Mouse (Mus musculus): ENCODE results near the gene Rpl36. TPM values are rescaled to one million over a fixed set of nuclear protein-coding genes. Genes with fewer than 3 reads are reported as not detected.
"Not testable (repeated sequence)": the region's sequence is repeated elsewhere in the genome, so short reads cannot be mapped to it uniquely, and the experiment has no call there.

Gene Rpl36
- total RNA-seq, 1 experiment from 2014 or later: 1,232 TPM

DNA sequence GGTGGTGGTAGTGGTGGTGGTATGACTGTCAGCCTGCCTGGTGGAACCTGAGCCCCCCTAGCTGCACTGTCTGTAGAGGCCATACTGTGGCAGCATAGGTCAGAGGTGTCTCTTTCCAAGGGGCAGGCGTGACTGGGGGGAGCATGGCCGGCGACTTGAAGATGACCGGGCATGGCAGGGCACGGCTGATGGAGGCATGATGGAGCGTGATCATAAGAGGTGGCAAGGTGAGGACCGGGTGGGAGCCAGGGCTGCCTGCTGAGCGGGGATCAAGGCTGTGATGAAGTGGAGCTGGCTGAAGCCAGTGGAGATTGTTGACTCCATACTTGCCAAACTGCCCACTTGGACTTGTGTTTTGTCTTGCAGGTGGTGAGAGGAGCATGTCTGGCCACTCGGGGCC, 7.8 kb upstream of the Rpl36 start:
- ATAC-seq (replicated peaks; ENCODE audit: insufficient number of reproducible peaks, low FRiP score, low TSS enrichment, poor library complexity, severe bottlenecking): no peak

DNA sequence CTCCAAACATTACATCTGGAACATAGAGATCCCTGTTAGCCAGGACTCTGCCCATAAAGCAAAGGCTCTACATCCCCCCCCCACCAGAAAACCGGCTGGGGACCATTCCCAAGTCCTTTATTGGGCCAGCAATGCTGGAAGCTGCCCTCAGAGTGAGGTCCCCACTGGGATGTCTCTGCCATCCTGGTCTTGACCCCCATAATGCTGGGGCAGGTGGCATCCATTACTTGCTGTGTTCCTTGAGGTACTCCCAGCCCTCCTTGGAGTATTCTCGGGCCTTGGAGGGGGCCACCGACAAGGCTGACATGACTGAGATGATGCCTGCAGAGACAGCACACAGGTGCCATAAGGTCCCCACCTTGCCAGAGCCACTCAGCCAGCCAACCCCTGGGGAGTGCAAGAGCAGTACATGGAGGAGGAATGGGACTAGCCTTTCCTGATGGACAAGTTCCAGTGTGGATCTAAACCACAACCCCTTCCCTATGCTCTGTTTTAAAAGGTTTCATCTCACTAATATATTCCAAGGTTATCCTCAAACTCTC, 5.6 kb upstream of the Rpl36 start:
- no peak for ATAC-seq (replicated peaks; ENCODE audit: insufficient number of reproducible peaks, low FRiP score, low TSS enrichment, poor library complexity, severe bottlenecking)

DNA sequence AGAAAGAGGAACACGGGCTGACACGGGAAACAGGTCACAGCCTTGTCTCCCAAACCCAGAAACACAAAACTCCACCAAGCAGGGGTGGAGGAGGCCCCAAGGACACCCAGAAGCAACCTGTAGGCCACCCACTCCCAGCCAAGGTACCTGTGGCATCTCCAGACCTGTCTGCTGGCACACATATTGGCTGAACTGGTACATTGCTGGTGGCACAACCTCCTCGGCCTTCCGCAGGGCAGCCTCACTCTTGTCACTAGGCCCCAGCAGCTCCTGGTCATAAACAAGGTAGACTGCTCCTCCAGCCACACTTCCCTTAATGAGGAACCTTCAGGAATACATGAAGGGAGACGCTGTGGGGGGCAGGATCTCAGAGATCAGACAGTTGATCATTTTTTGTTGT, 4.5 kb upstream of the Rpl36 start:
- no peak for ATAC-seq (replicated peaks; ENCODE audit: insufficient number of reproducible peaks, low FRiP score, low TSS enrichment, poor library complexity, severe bottlenecking)

DNA sequence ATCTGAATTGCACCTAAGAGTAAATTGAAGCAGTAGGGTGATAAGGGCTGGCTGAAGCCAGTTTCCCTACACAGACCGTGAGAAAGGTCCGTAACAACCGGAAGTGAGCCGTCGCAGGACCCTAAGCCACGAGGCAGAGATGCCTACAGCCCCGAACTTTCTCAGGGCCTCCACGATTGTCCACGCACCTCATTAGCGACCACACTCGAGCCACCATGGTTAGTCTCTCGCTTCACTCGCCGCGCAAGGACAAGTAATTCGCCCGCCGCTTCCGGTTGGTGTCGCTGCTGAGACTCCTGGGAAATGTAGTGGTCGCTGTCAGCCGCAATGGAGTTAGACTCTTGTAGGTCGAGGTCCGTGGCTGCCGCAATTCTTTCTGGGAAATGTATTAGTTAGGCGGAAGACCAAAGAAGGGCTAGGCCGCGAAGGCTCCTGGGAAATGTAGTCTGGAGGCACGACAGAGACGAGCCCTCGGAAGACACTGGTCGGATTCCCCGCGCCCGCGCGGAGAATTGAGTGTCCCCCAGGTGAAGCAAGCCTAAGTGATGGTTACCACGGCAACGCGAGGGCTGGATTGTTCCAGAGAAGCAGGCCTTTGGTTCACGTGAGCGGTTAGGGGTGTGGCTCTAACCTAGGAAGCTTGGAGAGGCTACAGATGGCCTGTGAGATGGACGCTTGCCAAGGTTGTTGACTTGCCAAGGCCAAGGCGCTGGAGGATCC, 3.6 kb upstream of the Rpl36 start, which contains the start of gene 2410015M20Rik:
2410015M20Rik (minus strand) TSS at position 320 of the 720 bp plus-strand sequence.
- peak; percentile 81 for ATAC-seq (replicated peaks; ENCODE audit: insufficient number of reproducible peaks, low FRiP score, low TSS enrichment, poor library complexity, severe bottlenecking)

DNA sequence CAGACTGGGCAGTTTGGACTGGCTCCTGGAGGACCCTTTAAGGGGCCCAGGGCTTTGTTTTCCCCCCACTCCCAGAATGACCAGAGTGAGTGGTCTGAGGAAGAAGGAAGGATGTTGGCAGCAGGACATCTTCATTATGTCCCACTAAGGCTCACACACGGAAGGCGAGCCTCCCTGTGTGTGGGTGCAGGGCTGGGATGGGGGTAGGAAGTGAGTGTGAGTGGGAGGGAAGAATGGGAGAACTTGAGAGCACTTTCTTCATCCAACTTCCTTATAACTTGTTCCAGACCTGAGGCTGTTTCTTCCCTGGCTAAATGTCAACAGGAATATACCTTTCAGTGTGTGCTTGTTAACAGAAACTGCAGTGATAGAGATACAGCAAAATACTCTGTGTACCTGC, 1.9 kb upstream of the Rpl36 start:
- no peak for ATAC-seq (replicated peaks; ENCODE audit: insufficient number of reproducible peaks, low FRiP score, low TSS enrichment, poor library complexity, severe bottlenecking)

DNA sequence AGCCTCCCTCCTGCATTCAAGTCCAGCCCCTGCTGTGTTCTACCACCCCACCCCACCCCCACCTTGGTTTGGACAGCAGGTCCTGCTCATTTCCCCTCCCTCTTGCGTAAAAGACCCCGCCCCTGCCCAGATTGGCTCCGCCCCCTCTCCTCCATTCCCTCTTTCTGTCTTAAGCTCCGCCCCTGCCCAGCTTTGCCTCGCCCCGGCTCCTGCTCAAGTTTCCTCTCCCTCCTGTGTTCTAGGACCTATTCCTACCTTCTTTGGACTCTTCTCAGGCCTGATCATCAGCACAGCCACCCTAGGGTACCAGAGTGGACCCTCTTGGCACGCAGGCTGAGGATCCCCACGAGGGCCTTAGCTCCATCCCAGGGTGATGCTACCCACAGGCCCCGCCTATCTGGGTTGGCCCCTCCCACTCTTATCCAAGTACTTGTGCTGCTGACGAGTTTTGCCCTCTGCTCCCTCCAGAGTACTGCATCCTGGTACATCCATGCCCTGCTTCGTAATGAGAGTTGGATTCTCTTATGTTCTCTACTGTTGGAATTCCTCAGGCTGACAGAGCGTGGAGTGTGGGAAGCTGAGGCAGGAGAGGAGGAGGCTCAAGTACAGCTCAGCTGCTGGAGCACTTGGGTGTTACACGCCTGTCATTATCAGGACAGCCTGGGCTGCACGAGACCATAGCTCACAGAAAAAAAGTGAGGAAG, 1.2 kb upstream of the Rpl36 start:
- no peak for ATAC-seq (replicated peaks; ENCODE audit: insufficient number of reproducible peaks, low FRiP score, low TSS enrichment, poor library complexity, severe bottlenecking)

DNA sequence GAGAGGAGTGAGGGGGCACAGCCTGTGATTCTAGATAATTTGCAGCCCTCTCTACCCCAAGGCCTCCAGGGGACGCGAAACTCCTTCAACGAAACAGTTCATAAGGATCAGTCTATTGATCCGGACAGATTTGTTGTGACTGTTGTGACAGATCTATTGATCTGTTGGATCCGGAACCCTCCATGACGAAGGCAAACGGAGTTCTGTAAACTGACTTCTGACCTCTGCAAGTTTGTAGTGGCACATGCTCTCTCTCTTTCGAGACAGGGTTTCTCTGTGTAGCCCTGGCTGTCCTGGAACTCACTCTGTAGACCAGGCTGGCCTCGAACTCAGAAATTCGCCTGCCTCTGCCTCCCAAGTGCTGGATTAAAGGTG, 664 bp upstream of the Rpl36 start:
- not testable (repeated sequence) for ATAC-seq (replicated peaks; ENCODE audit: insufficient number of reproducible peaks, low FRiP score, low TSS enrichment, poor library complexity, severe bottlenecking)

DNA sequence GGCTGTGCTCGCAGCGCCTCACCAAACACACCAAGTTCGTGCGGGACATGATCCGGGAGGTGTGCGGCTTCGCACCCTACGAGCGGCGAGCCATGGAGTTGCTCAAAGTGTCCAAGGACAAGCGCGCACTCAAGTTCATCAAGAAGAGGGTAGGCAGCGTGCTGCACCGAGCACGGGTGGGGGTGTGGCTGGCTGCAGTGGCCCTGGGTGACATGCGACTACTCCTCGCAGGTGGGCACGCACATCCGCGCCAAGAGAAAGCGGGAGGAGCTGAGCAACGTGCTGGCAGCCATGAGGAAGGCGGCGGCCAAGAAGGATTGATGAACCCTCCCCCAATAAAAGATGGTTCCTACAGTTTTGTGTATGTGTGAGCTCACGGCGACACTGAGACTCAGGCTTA, 677 bp downstream of the Rpl36 start:
- not testable (repeated sequence) for ATAC-seq (replicated peaks; ENCODE audit: insufficient number of reproducible peaks, low FRiP score, low TSS enrichment, poor library complexity, severe bottlenecking)

DNA sequence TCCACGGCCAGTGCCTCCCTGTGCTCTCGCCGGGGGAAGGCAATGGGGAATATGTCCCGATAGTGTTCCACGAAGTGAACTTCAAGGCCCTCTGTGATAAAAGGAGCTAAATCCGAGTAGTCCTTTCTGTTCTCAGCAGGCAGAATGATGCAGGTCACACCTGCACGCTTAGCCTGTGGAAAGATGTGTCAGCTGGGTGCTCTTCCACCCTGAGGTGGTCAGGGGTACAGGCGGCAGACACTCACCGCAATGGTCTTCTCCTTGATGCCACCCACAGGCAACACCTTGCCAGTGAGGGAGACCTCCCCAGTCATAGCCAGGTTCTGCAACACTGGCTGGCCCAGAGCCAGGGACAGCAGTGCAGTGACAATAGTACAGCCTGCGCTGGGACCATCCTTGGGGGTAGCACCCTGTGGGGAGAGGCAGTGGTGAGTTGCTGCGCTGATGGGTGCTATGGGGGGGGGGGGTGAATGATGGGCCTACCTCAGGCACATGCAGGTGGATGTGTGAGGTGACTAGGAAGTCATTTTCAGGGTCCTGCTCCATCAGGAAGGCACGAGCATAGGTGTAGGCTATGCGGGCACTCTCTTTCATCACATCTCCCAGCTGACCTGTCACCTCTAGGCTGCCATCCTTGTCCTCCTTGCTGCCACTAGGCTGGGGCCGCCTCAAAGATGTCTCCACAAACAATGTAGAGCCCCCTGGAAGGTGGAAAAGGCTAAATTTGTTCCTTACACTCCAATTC, 1.3 kb downstream of the Rpl36 start:
- no peak for ATAC-seq (replicated peaks; ENCODE audit: insufficient number of reproducible peaks, low FRiP score, low TSS enrichment, poor library complexity, severe bottlenecking)

DNA sequence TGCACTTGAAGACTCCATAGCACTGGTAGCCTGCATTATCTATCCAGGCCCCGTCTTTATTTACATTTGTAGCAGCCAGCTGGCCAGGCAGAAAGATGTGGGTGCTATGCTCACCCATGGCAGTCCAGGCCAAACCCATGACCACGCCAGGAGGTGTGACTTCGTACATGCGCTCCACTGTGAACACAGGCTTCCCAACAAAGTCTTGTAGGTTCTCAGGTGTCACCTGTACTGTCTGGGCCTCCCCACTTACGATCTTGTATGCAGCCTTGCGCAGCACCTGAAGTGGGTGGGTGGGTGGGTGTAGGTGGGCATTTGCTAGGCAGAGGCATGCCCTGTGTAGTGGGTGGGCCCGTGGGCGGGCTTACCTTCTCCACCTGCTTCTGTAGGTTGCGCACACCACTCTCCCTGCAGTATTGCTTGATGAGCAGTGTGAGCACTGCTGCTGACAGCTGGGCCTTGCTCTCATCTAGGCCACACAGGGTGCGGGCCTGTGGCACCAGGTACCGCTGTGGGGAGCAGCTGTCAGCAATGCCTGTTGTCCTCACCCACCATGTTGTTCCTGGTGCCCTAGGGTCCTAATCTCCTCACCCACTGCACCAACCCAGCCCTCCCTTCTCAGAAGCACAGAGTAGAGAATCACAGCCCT, 2.0 kb downstream of the Rpl36 start:
- ATAC-seq (replicated peaks; ENCODE audit: insufficient number of reproducible peaks, low FRiP score, low TSS enrichment, poor library complexity, severe bottlenecking): no peak

DNA sequence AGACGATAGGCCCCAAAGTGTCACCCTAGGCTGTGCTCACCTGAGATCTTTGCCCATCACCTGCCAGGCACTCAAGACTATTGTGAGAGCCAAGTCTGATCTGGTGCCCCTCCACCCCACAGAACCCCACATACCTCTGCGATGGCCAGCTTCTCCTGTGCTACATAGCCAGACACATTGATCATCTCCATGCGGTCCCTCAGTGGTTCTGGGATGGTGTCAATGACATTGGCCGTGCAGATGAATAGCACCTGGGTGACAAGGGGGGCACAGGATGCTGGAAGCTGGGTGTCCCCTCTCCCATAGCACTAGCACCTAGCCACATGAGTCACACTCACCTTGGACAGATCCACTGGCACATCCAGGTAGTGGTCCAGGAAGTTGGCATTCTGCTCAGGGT, 2.6 kb downstream of the Rpl36 start:
- ATAC-seq (replicated peaks; ENCODE audit: insufficient number of reproducible peaks, low FRiP score, low TSS enrichment, poor library complexity, severe bottlenecking): no peak

DNA sequence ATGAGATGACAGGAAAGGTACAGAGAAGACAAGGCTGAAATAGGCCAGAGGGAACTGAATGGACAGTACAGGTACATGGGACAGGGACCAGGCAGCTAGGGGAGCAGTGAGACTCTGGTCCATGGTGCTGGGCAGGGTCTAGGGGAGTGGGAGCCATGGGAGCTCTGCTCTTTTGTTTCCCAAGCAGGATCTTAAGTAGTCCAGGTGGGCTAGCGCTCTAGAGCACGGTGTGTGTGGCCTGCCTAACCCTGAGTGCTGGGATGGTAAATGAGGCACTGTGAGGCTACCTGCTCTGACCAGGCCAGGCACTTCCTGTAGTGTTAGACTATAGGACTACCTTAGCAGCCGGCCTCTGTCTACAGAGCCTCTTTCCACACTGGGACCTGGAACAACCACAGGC, 3.5 kb downstream of the Rpl36 start:
- ATAC-seq (replicated peaks; ENCODE audit: insufficient number of reproducible peaks, low FRiP score, low TSS enrichment, poor library complexity, severe bottlenecking): no peak

DNA sequence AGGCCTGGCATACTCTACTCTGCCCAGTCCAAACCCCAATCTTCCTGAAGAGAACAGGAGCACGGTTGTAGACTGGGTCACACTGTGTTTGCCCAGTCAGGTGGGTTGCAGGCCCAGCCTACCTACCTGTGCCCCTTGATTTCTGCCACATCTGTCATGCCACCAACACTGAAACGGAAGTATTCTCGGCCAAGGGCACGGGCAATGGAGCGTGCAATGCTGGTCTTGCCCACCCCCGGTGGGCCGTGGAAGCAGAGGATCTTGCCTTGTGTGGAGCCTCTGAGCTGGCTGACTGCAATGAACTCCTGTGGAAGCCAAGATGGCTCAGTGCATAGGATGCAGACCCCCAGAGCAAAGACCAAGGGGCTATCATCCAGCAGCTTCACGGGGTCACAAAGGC, 4.4 kb downstream of the Rpl36 start:
- no peak for ATAC-seq (replicated peaks; ENCODE audit: insufficient number of reproducible peaks, low FRiP score, low TSS enrichment, poor library complexity, severe bottlenecking)

DNA sequence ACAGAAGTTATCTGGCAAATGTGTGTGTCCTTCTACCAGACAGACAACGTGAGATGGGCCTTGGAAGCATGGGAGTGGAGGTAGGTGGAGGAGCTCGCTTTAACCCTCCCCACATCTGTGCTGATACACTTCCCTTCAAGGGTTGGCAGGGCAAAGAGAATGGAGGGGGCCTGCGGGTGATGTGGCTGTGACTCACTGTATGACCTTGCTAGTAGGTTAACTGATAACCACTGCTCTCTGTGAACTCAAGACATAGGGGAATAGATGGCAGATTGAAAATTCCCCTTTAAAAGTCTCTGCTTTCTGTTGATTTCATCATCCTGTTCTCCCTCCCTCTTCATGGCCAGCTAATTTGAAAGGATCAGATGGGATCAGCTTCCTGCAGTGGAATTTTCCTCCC, 12.3 kb downstream of the Rpl36 start:
- no peak for ATAC-seq (replicated peaks; ENCODE audit: insufficient number of reproducible peaks, low FRiP score, low TSS enrichment, poor library complexity, severe bottlenecking)

DNA sequence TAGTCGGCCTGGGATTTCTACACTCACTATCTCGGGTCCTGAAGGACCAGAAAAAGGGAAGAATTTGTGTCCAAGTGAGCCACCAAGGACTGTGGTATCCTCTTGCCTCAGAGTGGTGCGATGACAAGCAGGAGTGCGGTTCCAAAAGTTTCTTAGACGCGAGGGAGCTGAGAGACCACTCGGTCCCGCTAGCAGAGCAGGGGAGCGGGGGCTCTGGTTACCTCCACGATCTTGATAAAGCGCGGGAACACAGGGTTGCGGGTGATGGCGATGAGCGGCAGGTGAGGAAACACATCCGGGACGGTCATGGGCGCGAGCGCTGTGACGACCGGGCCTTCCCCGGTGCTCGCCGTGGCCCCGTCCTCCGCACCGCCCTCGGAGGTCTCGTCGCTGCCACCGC, 13.0 kb downstream of the Rpl36 start:
- ATAC-seq (replicated peaks; ENCODE audit: insufficient number of reproducible peaks, low FRiP score, low TSS enrichment, poor library complexity, severe bottlenecking): no peak

DNA sequence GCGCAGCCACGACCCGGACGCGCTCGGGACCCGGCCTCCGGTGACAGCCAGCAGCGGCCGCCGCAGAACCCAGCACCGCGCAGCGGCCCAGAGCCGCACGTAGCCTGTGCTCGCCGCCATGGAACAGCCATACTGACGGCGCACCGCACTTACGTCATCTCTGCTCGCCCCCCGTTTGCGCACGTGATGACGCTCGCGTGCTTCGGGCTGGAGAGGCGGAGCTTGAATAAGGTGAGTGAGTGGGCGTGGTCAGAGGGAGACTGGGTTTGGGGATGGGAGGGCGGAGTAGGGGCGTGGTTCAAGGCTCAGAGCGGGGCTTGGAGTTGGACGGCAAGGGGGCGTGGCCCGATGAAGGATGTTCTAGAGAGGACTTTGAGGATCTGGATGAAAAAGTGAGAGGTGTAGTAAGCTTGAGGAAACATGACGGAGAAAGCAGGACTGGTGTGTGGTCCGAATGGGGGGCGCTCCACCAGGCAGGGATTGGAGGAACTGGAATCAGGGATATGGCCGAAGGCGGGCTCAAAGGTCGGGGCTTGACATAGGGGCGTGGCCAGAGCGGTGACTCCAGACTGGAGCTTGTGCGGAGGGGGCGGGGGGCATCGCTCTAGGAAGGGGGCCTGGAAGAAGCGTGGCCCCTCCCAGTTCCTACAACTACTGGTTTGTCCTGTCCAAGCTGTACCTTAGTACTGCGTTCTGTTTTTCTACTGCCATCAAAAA, 13.7 kb downstream of the Rpl36 start, which contains the start of gene Lonp1:
Lonp1 (minus strand) TSS at position 134 of the 717 bp plus-strand sequence.
- peak; percentile 91 for ATAC-seq (replicated peaks; ENCODE audit: insufficient number of reproducible peaks, low FRiP score, low TSS enrichment, poor library complexity, severe bottlenecking)

DNA sequence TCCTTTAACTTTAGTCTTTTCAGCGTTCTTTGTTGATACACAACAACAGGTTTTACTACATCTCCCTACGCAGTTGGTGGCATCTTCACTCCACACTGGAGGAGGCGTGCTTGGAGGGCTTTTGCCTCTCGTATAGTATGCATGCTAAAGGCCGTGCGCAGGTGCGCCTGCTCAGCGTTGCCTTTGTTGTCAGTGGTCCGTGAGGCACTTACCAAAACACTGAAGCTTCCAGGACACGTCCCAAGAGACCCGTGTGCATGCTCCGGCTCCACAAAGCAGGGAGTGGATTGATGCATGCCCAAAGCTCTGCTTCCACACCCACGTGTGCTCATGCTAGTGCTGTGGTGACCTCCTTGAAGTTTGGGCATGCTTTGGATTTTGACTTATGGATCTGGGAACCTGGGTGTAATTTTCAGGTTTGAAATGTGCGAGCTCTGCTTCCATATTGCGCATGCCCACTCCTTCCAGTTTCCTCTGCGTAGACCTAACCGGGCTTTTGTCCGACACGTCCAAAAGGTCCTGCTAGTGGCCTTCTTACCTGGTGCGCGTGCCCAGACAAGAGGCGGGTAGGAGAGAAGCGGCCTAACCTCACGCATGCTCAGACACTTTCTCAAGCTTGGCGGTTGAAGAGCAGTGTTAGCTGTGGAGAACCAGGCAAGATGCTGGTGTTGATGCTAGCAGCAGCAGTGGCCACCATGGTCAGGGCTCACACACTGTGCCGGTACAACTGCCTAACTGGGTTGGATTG, 14.5 kb downstream of the Rpl36 start, which contains the start of gene Catsperd:
Catsperd (plus strand) TSS at position 614 of the 748 bp plus-strand sequence.
- ATAC-seq (replicated peaks; ENCODE audit: insufficient number of reproducible peaks, low FRiP score, low TSS enrichment, poor library complexity, severe bottlenecking): no peak

Data from monocyte, adult 5-6 weeks (primary cell).